Mouse (Mus musculus) layer of hippocampus, postnatal 10 days (tissue): ENCODE data around the gene Nmnat3. TPM values are rescaled to one million over a fixed set of nuclear protein-coding genes. Genes with fewer than 3 reads are reported as not detected.

ENCODE experiments used
- total RNA-seq, 2 experiments: library from RNA; stranded (reverse); gene quantifications; 2 replicates each; pipeline ENCODE4 v1.2.3; 2021

Nmnat3 gene
- total RNA-seq, 2 experiments from 2014 or later: 0.98 to 1.1 TPM

Other genes starting within 250 kb of the Nmnat3 start
- gene Rbp1, start 135.5 kb downstream of the Nmnat3 start, total RNA-seq: 1 to 10 TPM; 7.4 to 7.8 TPM
- gene Rbp2, start 198.7 kb downstream of the Nmnat3 start, total RNA-seq: under 1 TPM in 1 of 2 experiments, not detected in 1; 0.54 TPM